Mouse (Mus musculus) liver, adult 2 months (tissue): Measurements from ENCODE around the gene Nt5c2.

ENCODE experiments used
- CTCF ChIP-seq: fragments of 200-500 bp; IDR thresholded peaks from 2 replicates; pipeline ENCODE4 v1.5.1; 2011; ENCODE audit warnings: low read depth, low read length, control low read depth
- POLR2A ChIP-seq: fragments of 200-500 bp; IDR thresholded peaks from 2 replicates; pipeline ENCODE4 v1.6.1; 2011; ENCODE audit warnings: low read length, control low read depth; ENCODE audit not compliant: insufficient read depth; ENCODE audit errors: extremely low read depth

GRCm38 (mm10) chr19:46856232-46856631, 158.7 kb downstream of the Nt5c2 start:
- TF ChIP-seq POLR2A = no peak
- TF ChIP-seq CTCF = no peak
